Mouse (Mus musculus) Patski (cell line): ENCODE results near the gene Med15. TPM values are rescaled to one million over a fixed set of nuclear protein-coding genes. Genes with fewer than 3 reads are reported as not detected.
"Not testable (repeated sequence)": the region's sequence is repeated elsewhere in the genome, so short reads cannot be mapped to it uniquely, and the experiment has no call there.

Experiments
- ATAC-seq: fragments of 100-300 bp; one replicate; pipeline ENCODE4 v1.8.0; 2021
- CTCF ChIA-PET: fragments of 350-600 bp; sonication (Branson Sonifier 250); formaldehyde crosslinking; loops from one replicate; lab custom pipeline; 2022; ENCODE audit warnings: inconsistent platforms; lab: Charles Lee
- POLR2A ChIA-PET: fragments of 350-600 bp; sonication (Branson Sonifier 250); formaldehyde crosslinking; loops from one replicate; lab custom pipeline; 2022; ENCODE audit warnings: antibody characterized with exemption, inconsistent platforms; lab: Charles Lee
- DNase-seq: peaks from one replicate; pipeline ENCODE4 v3.0.0-alpha.2; 2011; ENCODE audit warnings: low read depth, low spot score
- H3K27me3 ChIP-seq: fragments of 371-371 bp; one replicate; pipeline ENCODE4 v1.5.1; 2021
- CTCF ChIP-seq: fragments of 100-300 bp; IDR thresholded peaks from one replicate; pipeline ENCODE4 v1.5.1; 2021
- in situ Hi-C: fragments of 300-500 bp; cut with MboI; formaldehyde crosslinking; loops from 3 replicates; pipeline ENCODE4 v1.11.1; 2018; ENCODE audit warnings: low pct_unique_long_range_greater_than_20kb, mixed read lengths
- polyA plus RNA-seq: library from polyadenylated mRNA; unstranded; gene quantifications from one replicate; pipeline ENCODE4 v1.2.3, GENCODE M21; 2021

The Med15 gene
- polyA plus RNA-seq, 1 experiment from 2014 or later = 69.1 TPM

- ATAC-seq (no peak), DNase-seq (no peak)
- no peak for TF ChIP-seq CTCF
- POLR2A ChIA-PET = interaction anchor here (0.8 kb wide), 1 partner anchor 65 kb away, joined by 3 read pairs; no protein-coding TSS in a partner anchor
- CTCF ChIA-PET = interaction anchor here (0.7 to 1.4 kb wide), 5 partner anchors 8 to 49 kb away, joined by 3 to 4 read pairs (median 3); no protein-coding TSS in a partner anchor
- no peaks in the 10 kb centered on the region for H3K27me3 ChIP-seq
- in situ Hi-C loops = no loop called here
Observed at GRCm38 (mm10) chr16:17736156-17736555, 3.5 kb upstream of the Med15 start.

- DNase-seq, ATAC-seq, H3K27me3 ChIP-seq, POLR2A ChIA-PET: not testable (repeated sequence)
- CTCF ChIA-PET = interaction anchor here (1.0 to 3.2 kb wide), 3 partner anchors 10 to 42 kb away, joined by 3 to 11 read pairs (median 4); partner anchors contain the start of gene Klhl22
- in situ Hi-C loops = loop anchor here (5.0 kb wide), 2 partner anchors 37 to 77 kb away; no protein-coding TSS in a partner anchor
Observed at GRCm38 (mm10) chr16:17734872-17735271, 2.2 kb upstream of the Med15 start.

GRCm38 (mm10) chr16:17733646-17734045 lies 955 bp upstream of the Med15 start:
- ATAC-seq (peak; percentile 22), DNase-seq (no peak)
- in situ Hi-C loops = loop anchor here (5.0 kb wide), 2 partner anchors 39 to 79 kb away; no protein-coding TSS in a partner anchor
- CTCF ChIA-PET = interaction anchor here (2.4 to 3.2 kb wide), 2 partner anchors 25 to 79 kb away, joined by 11 to 16 read pairs; partner anchors contain the start of gene Klhl22
- no peaks in the 10 kb centered on the region for H3K27me3 ChIP-seq
- no peak for TF ChIP-seq CTCF
- POLR2A ChIA-PET = no interaction called here

GRCm38 (mm10) chr16:17732431-17732830 lies 260 bp downstream of the Med15 start:
- TF ChIP-seq CTCF = no peak
- ChIA-PET CTCF (interaction anchor here (0.6 to 3.2 kb wide), 7 partner anchors 9 to 118 kb away, joined by 3 to 16 read pairs (median 3); partner anchors contain the start of gene Klhl22), POLR2A (interaction anchor here (1.0 kb wide), 1 partner anchor 80 kb away, joined by 3 read pairs; no protein-coding TSS in a partner anchor)
- in situ Hi-C loops = loop anchor here (5.0 kb wide), 2 partner anchors 40 to 80 kb away; no protein-coding TSS in a partner anchor
- ATAC-seq (no peak), DNase-seq (no peak)
- no peaks in the 10 kb centered on the region for H3K27me3 ChIP-seq

GRCm38 (mm10) chr16:17732021-17732420 lies 670 bp downstream of the Med15 start:
- ChIA-PET CTCF (interaction anchor here (0.6 to 2.4 kb wide), 5 partner anchors 29 to 118 kb away, joined by 3 to 16 read pairs (median 3); no protein-coding TSS in a partner anchor), POLR2A (interaction anchor here (1.0 kb wide), 1 partner anchor 81 kb away, joined by 3 read pairs; no protein-coding TSS in a partner anchor)
- DNase-seq (no peak), ATAC-seq (no peak)
- no peaks in the 10 kb centered on the region for H3K27me3 ChIP-seq
- TF ChIP-seq CTCF = peak; percentile 75
- in situ Hi-C loops = loop anchor here (5.0 kb wide), 2 partner anchors 40 to 80 kb away; no protein-coding TSS in a partner anchor

GRCm38 (mm10) chr16:17729974-17730373 lies 2.7 kb downstream of the Med15 start:
- no peaks in the 10 kb centered on the region for H3K27me3 ChIP-seq
- ATAC-seq (no peak), DNase-seq (no peak)
- ChIA-PET POLR2A (interaction anchor here (1.4 kb wide), 1 partner anchor 82 kb away, joined by 5 read pairs; no protein-coding TSS in a partner anchor), CTCF (interaction anchor here (0.9 to 6.0 kb wide), 4 partner anchors 26 to 119 kb away, joined by 3 to 45 read pairs (median 5); no protein-coding TSS in a partner anchor)
- TF ChIP-seq CTCF = peak; percentile 73
- in situ Hi-C loops = loop anchor here (5.0 kb wide), 3 partner anchors 42 to 112 kb away; no protein-coding TSS in a partner anchor

- TF ChIP-seq CTCF = peak; percentile 81
- DNase-seq = no peak
- peak; percentile 64 for ATAC-seq
- POLR2A ChIA-PET = interaction anchor here (0.6 kb wide), 1 partner anchor 36 kb away, joined by 4 read pairs; no protein-coding TSS in a partner anchor
- CTCF ChIA-PET = interaction anchor here (0.8 to 6.0 kb wide), 16 partner anchors 9 to 169 kb away, joined by 3 to 45 read pairs (median 4); partner anchors contain the start of gene Klhl22
- H3K27me3 ChIP-seq = no peaks in the 10 kb centered on the region
- in situ Hi-C loops = loop anchor here (5.0 kb wide), 1 partner anchor 115 kb away; no protein-coding TSS in a partner anchor
Observed at GRCm38 (mm10) chr16:17727179-17727861, 5.4 kb downstream of the Med15 start.

- CTCF ChIA-PET = no interaction called here
- DNase-seq (no peak), ATAC-seq (no peak)
- in situ Hi-C loops = no loop called here
- H3K27me3 ChIP-seq = no peaks in the 10 kb centered on the region
- POLR2A ChIA-PET = interaction anchor here (0.8 kb wide), 1 partner anchor 75 kb away, joined by 4 read pairs; no protein-coding TSS in a partner anchor
- TF ChIP-seq CTCF = no peak
Observed at GRCm38 (mm10) chr16:17724448-17724847, 8.2 kb downstream of the Med15 start.

GRCm38 (mm10) chr16:17723325-17723626 lies 9.4 kb downstream of the Med15 start:
- no peak for ATAC-seq
- no peak for TF ChIP-seq CTCF
- H3K27me3 ChIP-seq = no peaks in the 10 kb centered on the region
- in situ Hi-C loops = no loop called here
- CTCF ChIA-PET = interaction anchor here (1.0 kb wide), 1 partner anchor 10 kb away, joined by 3 read pairs; the partner anchor contains the start of gene Med15
- POLR2A ChIA-PET = no interaction called here
- DNase-seq = no peak

- peak; percentile 67 for TF ChIP-seq CTCF
- in situ Hi-C loops = no loop called here
- ChIA-PET CTCF (interaction anchor here (1.0 to 1.2 kb wide), 4 partner anchors 10 to 39 kb away, joined by 3 read pairs; partner anchors contain the start of genes Klhl22 and Med15), POLR2A (no interaction called here)
- DNase-seq (no peak), ATAC-seq (peak; percentile 81)
- H3K27me3 ChIP-seq = no peaks in the 10 kb centered on the region
Observed at GRCm38 (mm10) chr16:17722461-17723324, 10.0 kb downstream of the Med15 start.
